Mouse (Mus musculus): Measurements from ENCODE around the gene Pmepa1. TPM values are rescaled to one million over a fixed set of nuclear protein-coding genes. Genes with fewer than 3 reads are reported as not detected.
A peak's percentile ranks its signal among the peaks of the same experiment; 100 is the strongest.

Gene Pmepa1
- polyA plus RNA-seq (2015; fragmentation: Nextera tagmentation; extraction: Ambion mirVana) = 7.2 and 7.4 TPM in 2 replicates

- H3K4me3 ChIP-seq (replicated peaks; ENCODE audit: low read length) = peak within 1 kb of the TSS; percentile 86
- no peaks in the 10 kb centered on the region for H3K27me3 ChIP-seq (ENCODE audit: control insufficient read depth, insufficient read depth, low read length)
- no peaks in the 10 kb centered on the region for H3K36me3 ChIP-seq (ENCODE audit: control insufficient read depth, insufficient read depth, low read length)
- peak within 1 kb of the TSS; percentile 58 for H3K27ac ChIP-seq (ENCODE audit: low read length)
- peak; percentile 94 for ATAC-seq (ENCODE audit: insufficient read depth, low FRiP score)
- H3K9me3 ChIP-seq (replicated peaks; ENCODE audit: control insufficient read depth, low read length) = no peaks in the 10 kb centered on the region
- H3K4me2 ChIP-seq (ENCODE audit: low read depth, low read length) = peak within 1 kb of the TSS; percentile 52
- peak within 1 kb of the TSS; percentile 97 for H3K9ac ChIP-seq (ENCODE audit: low read length)
- H3K4me1 ChIP-seq (ENCODE audit: control insufficient read depth, insufficient read depth, low read length) = peaks cover 36% of the 10 kb centered on the region
- under 1% methylated on average over 58 of the region's 61 CpGs for WGBS
These were observed at the start of gene Pmepa1 for GRCm38 (mm10) chr2:173276409-173276808. Gene Pmepa1 (minus strand): TSS chr2:173276533.

- Histone ChIP-seq H3K36me3 (ENCODE audit: control insufficient read depth, insufficient read depth, low read length) (no peaks in the 10 kb centered on the region), H3K4me2 (ENCODE audit: low read depth, low read length) (no peak overlapping the region), H3K4me3 (replicated peaks; ENCODE audit: low read length) (no peak overlapping the region), H3K27me3 (ENCODE audit: control insufficient read depth, insufficient read depth, low read length) (no peaks in the 10 kb centered on the region), H3K9ac (ENCODE audit: low read length) (no peak overlapping the region), H3K9me3 (replicated peaks; ENCODE audit: control insufficient read depth, low read length) (no peaks in the 10 kb centered on the region), H3K27ac (ENCODE audit: low read length) (no peak overlapping the region), H3K4me1 (ENCODE audit: control insufficient read depth, insufficient read depth, low read length) (no peaks in the 10 kb centered on the region)
- WGBS = 85% methylated on average over 6 of the region's 6 CpGs
- no peak for ATAC-seq (ENCODE audit: insufficient read depth, low FRiP score)
These were observed 45.4 kb upstream of the Pmepa1 start for GRCm38 (mm10) chr2:173321754-173322153.

- H3K4me3 ChIP-seq (replicated peaks; ENCODE audit: low read length) = no peak overlapping the region
- no peak overlapping the region for H3K4me2 ChIP-seq (ENCODE audit: low read depth, low read length)
- no peaks in the 10 kb centered on the region for H3K27me3 ChIP-seq (ENCODE audit: control insufficient read depth, insufficient read depth, low read length)
- H3K4me1 ChIP-seq (ENCODE audit: control insufficient read depth, insufficient read depth, low read length) = no peaks in the 10 kb centered on the region
- peak; percentile 67; the same call in 1 of the 2 replicates for ATAC-seq (ENCODE audit: insufficient read depth, low FRiP score)
- no peaks in the 10 kb centered on the region for H3K36me3 ChIP-seq (ENCODE audit: control insufficient read depth, insufficient read depth, low read length)
- no peaks in the 10 kb centered on the region for H3K9me3 ChIP-seq (replicated peaks; ENCODE audit: control insufficient read depth, low read length)
- H3K27ac ChIP-seq (ENCODE audit: low read length) = no peak overlapping the region
- WGBS = 83% methylated on average over 2 of the region's 2 CpGs
- H3K9ac ChIP-seq (ENCODE audit: low read length) = no peak overlapping the region
These were observed 44.9 kb upstream of the Pmepa1 start for GRCm38 (mm10) chr2:173321194-173321593.

- Histone ChIP-seq H3K4me3 (replicated peaks; ENCODE audit: low read length) (no peak overlapping the region), H3K9ac (ENCODE audit: low read length) (no peak overlapping the region), H3K4me2 (ENCODE audit: low read depth, low read length) (no peak overlapping the region), H3K4me1 (ENCODE audit: control insufficient read depth, insufficient read depth, low read length) (no peaks in the 10 kb centered on the region), H3K9me3 (replicated peaks; ENCODE audit: control insufficient read depth, low read length) (no peaks in the 10 kb centered on the region), H3K36me3 (ENCODE audit: control insufficient read depth, insufficient read depth, low read length) (no peaks in the 10 kb centered on the region), H3K27me3 (ENCODE audit: control insufficient read depth, insufficient read depth, low read length) (no peaks in the 10 kb centered on the region), H3K27ac (ENCODE audit: low read length) (no peak overlapping the region)
- 67% methylated on average over 1 of the region's 1 CpGs for WGBS
- no peak for ATAC-seq (ENCODE audit: insufficient read depth, low FRiP score)
These were observed 38.0 kb upstream of the Pmepa1 start for GRCm38 (mm10) chr2:173314291-173314690.

- ATAC-seq (ENCODE audit: insufficient read depth, low FRiP score) = no peak
- Histone ChIP-seq H3K9ac (ENCODE audit: low read length) (no peak overlapping the region), H3K27ac (ENCODE audit: low read length) (no peak overlapping the region), H3K4me2 (ENCODE audit: low read depth, low read length) (no peak overlapping the region), H3K4me3 (replicated peaks; ENCODE audit: low read length) (no peak overlapping the region), H3K36me3 (ENCODE audit: control insufficient read depth, insufficient read depth, low read length) (no peaks in the 10 kb centered on the region), H3K27me3 (ENCODE audit: control insufficient read depth, insufficient read depth, low read length) (no peaks in the 10 kb centered on the region), H3K4me1 (ENCODE audit: control insufficient read depth, insufficient read depth, low read length) (peaks cover 4% of the 10 kb centered on the region; the same call in 1 of the 2 replicates), H3K9me3 (replicated peaks; ENCODE audit: control insufficient read depth, low read length) (no peaks in the 10 kb centered on the region)
- 89% methylated on average over 10 of the region's 10 CpGs for WGBS
These were observed 32.2 kb upstream of the Pmepa1 start for GRCm38 (mm10) chr2:173308486-173308885.

- H3K4me1 ChIP-seq (ENCODE audit: control insufficient read depth, insufficient read depth, low read length) = peaks cover 4% of the 10 kb centered on the region; the same call in 1 of the 2 replicates
- H3K4me3 ChIP-seq (replicated peaks; ENCODE audit: low read length) = no peak overlapping the region
- peak; percentile 5; the same call in 1 of the 2 replicates for ATAC-seq (ENCODE audit: insufficient read depth, low FRiP score)
- H3K9ac ChIP-seq (ENCODE audit: low read length) = 0 out of 2 replicates have a peak overlapping the region, but pooled peaks have one; percentile 4
- no peaks in the 10 kb centered on the region for H3K9me3 ChIP-seq (replicated peaks; ENCODE audit: control insufficient read depth, low read length)
- H3K27me3 ChIP-seq (ENCODE audit: control insufficient read depth, insufficient read depth, low read length) = no peaks in the 10 kb centered on the region
- H3K27ac ChIP-seq (ENCODE audit: low read length) = no peak overlapping the region
- no peaks in the 10 kb centered on the region for H3K36me3 ChIP-seq (ENCODE audit: control insufficient read depth, insufficient read depth, low read length)
- WGBS = 18% methylated on average over 4 of the region's 4 CpGs
- H3K4me2 ChIP-seq (ENCODE audit: low read depth, low read length) = peak overlapping the region; percentile 32; the same call in 1 of the 2 replicates
These were observed 31.7 kb upstream of the Pmepa1 start for GRCm38 (mm10) chr2:173307984-173308383.

GRCm38 (mm10) chr2:173307561-173307960 is 31.2 kb upstream of the Pmepa1 start:
- H3K9ac ChIP-seq (ENCODE audit: low read length) = 0 out of 2 replicates have a peak overlapping the region, but pooled peaks have one; percentile 22
- H3K36me3 ChIP-seq (ENCODE audit: control insufficient read depth, insufficient read depth, low read length) = no peaks in the 10 kb centered on the region
- ATAC-seq (ENCODE audit: insufficient read depth, low FRiP score) = peak; percentile 50; the same call in 1 of the 2 replicates
- peaks cover 4% of the 10 kb centered on the region; the same call in 1 of the 2 replicates for H3K4me1 ChIP-seq (ENCODE audit: control insufficient read depth, insufficient read depth, low read length)
- H3K4me2 ChIP-seq (ENCODE audit: low read depth, low read length) = peak overlapping the region; percentile 32
- no peaks in the 10 kb centered on the region for H3K27me3 ChIP-seq (ENCODE audit: control insufficient read depth, insufficient read depth, low read length)
- no peaks in the 10 kb centered on the region for H3K9me3 ChIP-seq (replicated peaks; ENCODE audit: control insufficient read depth, low read length)
- H3K27ac ChIP-seq (ENCODE audit: low read length) = no peak overlapping the region
- no peak overlapping the region for H3K4me3 ChIP-seq (replicated peaks; ENCODE audit: low read length)
- 1% methylated on average over 16 of the region's 18 CpGs for WGBS

GRCm38 (mm10) chr2:173306734-173307525 is 30.6 kb upstream of the Pmepa1 start:
- Histone ChIP-seq H3K9ac (ENCODE audit: low read length) (no peak overlapping the region), H3K9me3 (replicated peaks; ENCODE audit: control insufficient read depth, low read length) (no peaks in the 10 kb centered on the region), H3K4me2 (ENCODE audit: low read depth, low read length) (0 out of 2 replicates have a peak overlapping the region, but pooled peaks have one; percentile 4), H3K36me3 (ENCODE audit: control insufficient read depth, insufficient read depth, low read length) (no peaks in the 10 kb centered on the region), H3K27me3 (ENCODE audit: control insufficient read depth, insufficient read depth, low read length) (no peaks in the 10 kb centered on the region), H3K27ac (ENCODE audit: low read length) (no peak overlapping the region), H3K4me1 (ENCODE audit: control insufficient read depth, insufficient read depth, low read length) (peaks cover 4% of the 10 kb centered on the region; the same call in 1 of the 2 replicates), H3K4me3 (replicated peaks; ENCODE audit: low read length) (no peak overlapping the region)
- peak; percentile 83 for ATAC-seq (ENCODE audit: insufficient read depth, low FRiP score)
- 36% methylated on average over 11 of the region's 11 CpGs for whole genome bisulfite sequencing

- H3K9ac ChIP-seq (ENCODE audit: low read length) = no peak overlapping the region
- no peak overlapping the region for H3K4me3 ChIP-seq (replicated peaks; ENCODE audit: low read length)
- H3K4me1 ChIP-seq (ENCODE audit: control insufficient read depth, insufficient read depth, low read length) = peaks cover 4% of the 10 kb centered on the region; the same call in 1 of the 2 replicates
- H3K9me3 ChIP-seq (replicated peaks; ENCODE audit: control insufficient read depth, low read length) = no peaks in the 10 kb centered on the region
- no peaks in the 10 kb centered on the region for H3K36me3 ChIP-seq (ENCODE audit: control insufficient read depth, insufficient read depth, low read length)
- H3K4me2 ChIP-seq (ENCODE audit: low read depth, low read length) = no peak overlapping the region
- ATAC-seq (ENCODE audit: insufficient read depth, low FRiP score) = no peak
- H3K27me3 ChIP-seq (ENCODE audit: control insufficient read depth, insufficient read depth, low read length) = no peaks in the 10 kb centered on the region
- no peak overlapping the region for H3K27ac ChIP-seq (ENCODE audit: low read length)
- WGBS = 33% methylated on average over 12 of the region's 12 CpGs
These were observed 28.7 kb upstream of the Pmepa1 start for GRCm38 (mm10) chr2:173305011-173305410.
